Mouse (Mus musculus) cerebellum, adult 2 months (tissue): Measurements from ENCODE around the gene Pdxdc1.

Source experiments
- CTCF ChIP-seq: fragments of 200-500 bp; IDR thresholded peaks from 2 replicates; pipeline ENCODE4 v1.5.1; 2011; ENCODE audit warnings: low read depth, mild to moderate bottlenecking, control low read depth, low read length, moderate library complexity, borderline replicate concordance; ENCODE audit not compliant: insufficient read depth
- POLR2A ChIP-seq: fragments of 200-500 bp; IDR thresholded peaks from 2 replicates; pipeline ENCODE4 v1.6.1; 2011; ENCODE audit warnings: low read length, control low read depth, borderline replicate concordance; ENCODE audit not compliant: insufficient read depth

DNA sequence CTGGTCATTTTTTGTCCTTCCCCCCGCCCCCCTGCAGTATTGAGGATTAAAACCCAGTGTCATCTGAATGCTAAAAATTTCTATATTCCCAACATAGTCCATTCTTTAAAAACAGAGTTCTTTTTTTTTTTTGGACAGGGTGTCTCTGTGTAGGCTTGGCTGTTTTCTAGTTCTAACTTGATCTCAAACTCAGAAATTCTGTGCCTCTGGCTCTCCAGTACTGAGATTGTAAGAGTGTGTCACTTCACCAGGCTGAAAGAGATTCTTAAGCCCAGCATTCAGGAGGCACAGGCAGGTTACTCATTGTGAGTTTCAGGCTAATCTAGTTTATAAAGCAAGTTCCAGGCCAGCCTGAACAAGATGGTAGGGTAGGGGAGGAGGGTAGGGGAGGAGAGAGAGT lies 56.3 kb downstream of the Pdxdc1 start:
- TF ChIP-seq CTCF: no peak
- no peak for TF ChIP-seq POLR2A
